Mouse (Mus musculus): Measurements from ENCODE around the gene Auh. TPM values are rescaled to one million over a fixed set of nuclear protein-coding genes. Genes with fewer than 3 reads are reported as not detected.

Auh gene
- polyA plus RNA-seq, 1 experiment = 81.6 TPM

DNA sequence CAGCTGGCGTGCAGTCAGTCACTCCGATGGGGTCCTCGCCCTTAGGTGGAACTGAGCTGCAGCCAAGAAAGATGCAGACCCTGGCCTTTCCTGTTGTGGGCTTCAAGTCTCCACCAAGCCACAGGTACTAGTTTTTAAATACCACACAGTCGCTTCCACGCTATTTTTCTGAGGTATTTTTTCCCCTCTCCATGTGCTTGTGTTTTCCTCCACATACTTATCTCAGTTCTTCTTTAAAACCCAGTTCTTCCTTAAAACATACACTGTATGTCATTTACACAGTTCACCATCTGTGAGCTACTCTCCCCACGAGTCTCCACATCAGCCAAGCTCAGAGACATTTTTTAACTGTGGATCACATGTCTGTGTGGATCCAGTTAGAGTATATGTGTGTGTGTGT lies 41.4 kb upstream of the Auh start:
- H3K4me3 ChIP-seq (ENCODE audit: insufficient read depth, low read length) = no peak overlapping the region
- TF ChIP-seq POLR2A (IDR thresholded peaks at IDR 0.05; ENCODE audit: extremely low read depth, insufficient read depth, low read length) (no peak), CTCF (IDR thresholded peaks at IDR 0.05; ENCODE audit: extremely low read depth, insufficient read depth, low read length) (no peak)
- no peaks in the 10 kb centered on the region; the same call in 1 of the 2 replicates for H3K4me1 ChIP-seq (ENCODE audit: control insufficient read depth, insufficient read depth, low read length)
- no peak overlapping the region for H3K27ac ChIP-seq (ENCODE audit: insufficient read depth, low read length)

- Histone ChIP-seq H3K4me1 (ENCODE audit: control insufficient read depth, insufficient read depth, low read length) (no peaks in the 10 kb centered on the region), H3K4me3 (ENCODE audit: insufficient read depth, low read length) (no peak overlapping the region), H3K27ac (ENCODE audit: insufficient read depth, low read length) (no peak overlapping the region)
- TF ChIP-seq CTCF (IDR thresholded peaks at IDR 0.05; ENCODE audit: extremely low read depth, insufficient read depth, low read length) = no peak
- TF ChIP-seq POLR2A (IDR thresholded peaks at IDR 0.05; ENCODE audit: extremely low read depth, insufficient read depth, low read length) = no peak
These were observed 33.4 kb upstream of the Auh start for GRCm38 (mm10) chr13:52962922-52963321.

DNA sequence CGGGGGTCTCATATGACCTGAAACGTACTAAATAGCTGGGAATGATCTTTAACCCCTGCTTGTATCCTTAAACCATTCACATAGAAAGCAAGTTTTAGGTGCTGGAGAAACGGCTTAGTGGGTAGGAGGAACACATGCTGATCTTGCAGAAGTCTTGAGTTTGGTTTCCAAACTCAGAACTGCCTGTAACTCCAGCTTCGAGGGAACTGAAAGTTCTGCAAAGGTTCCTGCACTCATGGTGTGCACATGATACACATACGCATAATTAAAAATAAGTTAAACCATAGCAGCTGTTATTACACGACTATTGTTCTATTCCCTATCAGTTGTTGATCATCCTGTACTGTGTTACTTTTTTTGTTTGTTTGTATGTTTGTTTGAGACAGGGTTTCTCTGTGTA lies 32.9 kb upstream of the Auh start:
- TF ChIP-seq CTCF (IDR thresholded peaks at IDR 0.05; ENCODE audit: extremely low read depth, insufficient read depth, low read length) = no peak
- no peak for TF ChIP-seq POLR2A (IDR thresholded peaks at IDR 0.05; ENCODE audit: extremely low read depth, insufficient read depth, low read length)
- Histone ChIP-seq H3K4me1 (ENCODE audit: control insufficient read depth, insufficient read depth, low read length) (no peaks in the 10 kb centered on the region), H3K4me3 (ENCODE audit: insufficient read depth, low read length) (no peak overlapping the region), H3K27ac (ENCODE audit: insufficient read depth, low read length) (no peak overlapping the region)

- Histone ChIP-seq H3K4me3 (ENCODE audit: insufficient read depth, low read length) (no peak overlapping the region), H3K4me1 (ENCODE audit: control insufficient read depth, insufficient read depth, low read length) (no peaks in the 10 kb centered on the region), H3K27ac (ENCODE audit: insufficient read depth, low read length) (no peak overlapping the region)
- no peak for TF ChIP-seq POLR2A (IDR thresholded peaks at IDR 0.05; ENCODE audit: extremely low read depth, insufficient read depth, low read length)
- no peak for TF ChIP-seq CTCF (IDR thresholded peaks at IDR 0.05; ENCODE audit: extremely low read depth, insufficient read depth, low read length)
These were observed 24.5 kb upstream of the Auh start for GRCm38 (mm10) chr13:52953779-52954553.

- H3K4me1 ChIP-seq (ENCODE audit: control insufficient read depth, insufficient read depth, low read length) = no peaks in the 10 kb centered on the region
- H3K4me3 ChIP-seq (ENCODE audit: insufficient read depth, low read length) = no peak overlapping the region
- no peak overlapping the region for H3K27ac ChIP-seq (ENCODE audit: insufficient read depth, low read length)
- TF ChIP-seq CTCF (IDR thresholded peaks at IDR 0.05; ENCODE audit: extremely low read depth, insufficient read depth, low read length) = no peak
These were observed 19.7 kb upstream of the Auh start for GRCm38 (mm10) chr13:52949211-52949610.

- TF ChIP-seq POLR2A (IDR thresholded peaks at IDR 0.05; ENCODE audit: extremely low read depth, insufficient read depth, low read length) (no peak), CTCF (IDR thresholded peaks at IDR 0.05; ENCODE audit: extremely low read depth, insufficient read depth, low read length) (no peak)
- H3K4me1 ChIP-seq (ENCODE audit: control insufficient read depth, insufficient read depth, low read length) = no peaks in the 10 kb centered on the region
- H3K4me3 ChIP-seq (ENCODE audit: insufficient read depth, low read length) = no peak overlapping the region
- no peak overlapping the region for H3K27ac ChIP-seq (ENCODE audit: insufficient read depth, low read length)
These were observed 18.1 kb upstream of the Auh start for GRCm38 (mm10) chr13:52947545-52947944.

DNA sequence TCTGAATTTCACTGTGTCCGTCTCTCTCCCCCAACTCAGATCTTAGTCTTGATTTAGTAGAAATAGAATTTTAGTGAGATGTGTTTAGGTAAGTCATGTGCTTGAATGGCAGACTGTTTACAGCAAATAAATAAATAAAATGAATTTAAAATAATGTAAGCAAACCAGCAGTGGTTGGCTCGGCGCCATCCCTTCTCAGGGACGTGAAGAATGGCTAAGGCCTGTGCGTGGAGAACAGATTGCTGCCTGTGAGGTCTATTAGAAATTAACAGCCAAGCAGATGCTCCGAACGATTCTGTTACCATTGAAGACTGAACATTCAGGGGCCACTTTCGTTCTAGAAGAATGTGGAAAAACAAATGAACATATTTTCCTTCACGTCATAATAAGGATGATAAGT lies 16.3 kb upstream of the Auh start:
- H3K4me3 ChIP-seq (ENCODE audit: insufficient read depth, low read length) = no peak overlapping the region
- TF ChIP-seq POLR2A (IDR thresholded peaks at IDR 0.05; ENCODE audit: extremely low read depth, insufficient read depth, low read length) = no peak
- no peak for TF ChIP-seq CTCF (IDR thresholded peaks at IDR 0.05; ENCODE audit: extremely low read depth, insufficient read depth, low read length)
- H3K4me1 ChIP-seq (ENCODE audit: control insufficient read depth, insufficient read depth, low read length) = no peaks in the 10 kb centered on the region
- no peak overlapping the region for H3K27ac ChIP-seq (ENCODE audit: insufficient read depth, low read length)

DNA sequence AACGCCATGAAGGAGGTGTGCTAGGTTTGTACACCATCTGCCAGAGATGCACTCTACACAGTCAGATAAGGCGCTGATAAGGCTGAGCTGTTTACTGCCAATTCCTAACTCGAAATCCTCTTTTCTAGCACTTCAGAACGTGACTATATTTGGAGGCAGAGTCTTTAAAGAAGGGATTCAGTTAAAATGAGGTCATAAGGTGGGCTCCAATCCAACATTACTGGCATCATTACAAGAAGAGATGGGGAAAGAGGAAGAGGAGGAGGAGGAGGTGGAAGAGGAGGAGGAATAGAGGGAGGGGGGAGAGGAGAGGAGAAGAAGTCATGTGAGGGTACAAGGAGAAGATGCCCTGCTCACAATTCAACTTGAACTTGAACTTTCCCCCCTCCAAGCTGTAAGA lies 14.6 kb upstream of the Auh start:
- TF ChIP-seq CTCF (IDR thresholded peaks at IDR 0.05; ENCODE audit: extremely low read depth, insufficient read depth, low read length) (no peak), POLR2A (IDR thresholded peaks at IDR 0.05; ENCODE audit: extremely low read depth, insufficient read depth, low read length) (no peak)
- Histone ChIP-seq H3K4me3 (ENCODE audit: insufficient read depth, low read length) (no peak overlapping the region), H3K4me1 (ENCODE audit: control insufficient read depth, insufficient read depth, low read length) (no peaks in the 10 kb centered on the region), H3K27ac (ENCODE audit: insufficient read depth, low read length) (no peak overlapping the region)

GRCm38 (mm10) chr13:52942876-52943388 lies 13.5 kb upstream of the Auh start:
- Histone ChIP-seq H3K27ac (ENCODE audit: insufficient read depth, low read length) (no peak overlapping the region), H3K4me3 (ENCODE audit: insufficient read depth, low read length) (no peak overlapping the region), H3K4me1 (ENCODE audit: control insufficient read depth, insufficient read depth, low read length) (no peaks in the 10 kb centered on the region)
- TF ChIP-seq CTCF (IDR thresholded peaks at IDR 0.05; ENCODE audit: extremely low read depth, insufficient read depth, low read length) = no peak
- no peak for TF ChIP-seq POLR2A (IDR thresholded peaks at IDR 0.05; ENCODE audit: extremely low read depth, insufficient read depth, low read length)

DNA sequence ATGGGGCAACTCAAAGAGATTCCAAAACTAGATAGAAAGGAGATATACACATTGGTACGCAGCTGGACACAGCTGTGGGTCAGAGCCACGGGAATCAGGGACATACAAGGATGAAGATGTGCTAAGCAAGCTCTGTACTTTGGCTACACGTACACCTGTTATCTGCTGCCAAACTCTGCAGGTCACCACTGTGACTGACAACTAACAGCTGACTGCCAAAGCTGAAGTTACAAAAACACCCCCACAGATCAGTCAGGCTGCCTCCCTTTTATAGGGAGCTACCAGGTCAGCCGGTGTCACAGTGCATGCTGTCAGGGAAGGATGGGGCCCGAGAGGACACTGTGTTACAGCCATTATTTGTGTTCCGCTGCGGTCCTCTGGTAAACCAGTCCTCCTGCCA lies 11.5 kb upstream of the Auh start:
- TF ChIP-seq CTCF (IDR thresholded peaks at IDR 0.05; ENCODE audit: extremely low read depth, insufficient read depth, low read length) (no peak), POLR2A (IDR thresholded peaks at IDR 0.05; ENCODE audit: extremely low read depth, insufficient read depth, low read length) (no peak)
- Histone ChIP-seq H3K4me1 (ENCODE audit: control insufficient read depth, insufficient read depth, low read length) (no peaks in the 10 kb centered on the region), H3K27ac (ENCODE audit: insufficient read depth, low read length) (no peak overlapping the region), H3K4me3 (ENCODE audit: insufficient read depth, low read length) (no peak overlapping the region)
